Mouse (Mus musculus) cerebellum, adult 2 months (tissue): ENCODE results near the gene Rec8.

Experiments used
- CTCF ChIP-seq: fragments of 200-500 bp; IDR thresholded peaks from 2 replicates; pipeline ENCODE4 v1.5.1; 2011; ENCODE audit warnings: low read depth, mild to moderate bottlenecking, control low read depth, low read length, moderate library complexity, borderline replicate concordance; ENCODE audit not compliant: insufficient read depth
- POLR2A ChIP-seq: fragments of 200-500 bp; IDR thresholded peaks from 2 replicates; pipeline ENCODE4 v1.6.1; 2011; ENCODE audit warnings: low read length, control low read depth, borderline replicate concordance; ENCODE audit not compliant: insufficient read depth

DNA sequence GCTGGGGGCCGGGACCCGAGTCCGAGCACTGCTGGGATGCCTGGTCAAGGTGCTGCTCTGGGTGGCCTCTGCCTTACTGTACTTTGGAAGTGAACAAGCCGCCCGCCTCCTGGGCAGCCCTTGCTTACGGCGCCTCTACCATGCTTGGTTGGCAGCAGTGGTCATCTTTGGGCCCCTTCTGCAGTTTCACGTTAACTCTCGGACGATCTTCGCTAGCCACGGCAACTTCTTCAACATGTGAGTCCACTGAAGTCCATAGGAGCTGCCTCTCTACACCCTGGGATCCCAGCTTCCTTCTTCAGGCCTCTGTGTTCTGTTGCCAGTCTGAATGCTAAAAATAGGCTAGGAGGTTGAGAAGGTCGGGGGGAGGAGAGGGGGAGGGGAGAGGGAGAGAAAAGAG is 42.1 kb upstream of the Rec8 start:
- TF ChIP-seq CTCF (no peak), POLR2A (no peak)
